In the genomic region with DNA sequence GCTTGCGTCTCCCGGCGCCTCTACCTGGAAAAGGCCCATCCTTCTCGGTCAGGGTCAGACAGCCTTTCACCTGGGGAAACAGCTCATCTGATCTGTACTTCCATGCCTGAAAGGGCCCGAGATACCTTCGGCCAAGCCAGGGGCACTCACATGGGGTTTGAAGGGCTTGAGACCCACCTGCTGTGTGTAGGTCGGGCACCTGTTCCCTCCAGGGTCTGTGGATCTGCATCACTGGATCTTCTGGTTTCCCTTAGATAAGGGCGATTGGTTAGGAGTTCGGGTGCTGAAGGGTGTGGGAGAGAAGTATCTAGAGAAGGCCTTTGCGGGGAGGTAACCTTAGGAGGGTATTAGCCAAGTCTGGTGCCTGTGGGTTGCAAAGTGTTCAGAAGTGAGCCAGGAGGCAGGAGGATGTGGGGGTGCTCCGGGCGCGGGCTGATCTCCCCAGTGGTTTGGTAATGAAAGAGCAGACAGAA, we compare ENCODE assay signal across 8 mouse cellular contexts. TPM values are rescaled to one million over a fixed set of nuclear protein-coding genes. Genes with fewer than 3 reads are reported as not detected.
DNase-seq lines count a peak whose midpoint lies in the region; ATAC-seq and TF ChIP-seq lines count a peak whose summit lies in the region.

No protein-coding gene starts in this region.

- no peaks in the 10 kb centered on the region for H3K27me3 ChIP-seq in forebrain, postnatal 0 days (ENCODE audit: insufficient read depth, low read length)
- H3K27me3 ChIP-seq in intestine, embryonic 15.5 days (replicated peaks): no peaks in the 10 kb centered on the region

- TF ChIP-seq CTCF in forebrain, postnatal 0 days (IDR thresholded peaks at IDR 0.05; ENCODE audit: low read depth): no peak

- no peaks in the 10 kb centered on the region for H3K4me1 ChIP-seq in brown adipose tissue, adult 24 weeks (ENCODE audit: control insufficient read depth, insufficient read depth, insufficient read length, low read length)
- no peaks in the 10 kb centered on the region for H3K4me1 ChIP-seq in forebrain, postnatal 0 days (ENCODE audit: insufficient read depth)
- peaks cover 3% of the 10 kb centered on the region; the same call in 1 of the 2 replicates for H3K4me1 ChIP-seq in intestine, embryonic 15.5 days (replicated peaks)

- peak; percentile 36 for ATAC-seq in forebrain, postnatal 0 days
- ATAC-seq in intestine, embryonic 15.5 days: no peak; the same call in 1 of the 2 replicates

- under 1% methylated on average over 13 of the region's 13 CpGs for WGBS in forebrain, postnatal 0 days
- under 1% methylated on average over 13 of the region's 13 CpGs for WGBS in intestine, embryonic 15.5 days

- 0 out of 2 replicates have a peak, but pooled peaks cover 3% of the 10 kb centered on the region for H3K36me3 ChIP-seq in forebrain, postnatal 0 days (ENCODE audit: insufficient read depth)
- no peaks in the 10 kb centered on the region for H3K36me3 ChIP-seq in intestine, embryonic 15.5 days

- H3K4me2 ChIP-seq in forebrain, postnatal 0 days (ENCODE audit: low read depth): peak overlapping the region; percentile 88
- H3K4me2 ChIP-seq in intestine, embryonic 15.5 days (replicated peaks): peak overlapping the region; percentile 88

- H3K9ac ChIP-seq in forebrain, postnatal 0 days: peak overlapping the region; percentile 86
- peak overlapping the region; percentile 79 for H3K9ac ChIP-seq in intestine, embryonic 15.5 days

- no peaks in the 10 kb centered on the region for H3K9me3 ChIP-seq in forebrain, postnatal 0 days (ENCODE audit: low read length)
- no peaks in the 10 kb centered on the region for H3K9me3 ChIP-seq in intestine, embryonic 15.5 days

- intact Hi-C loops in gastrocnemius, postnatal 36 days (cut with DNase I): no loop called here

- DNase-seq in ovary, postnatal 36 days (ENCODE audit: low spot score): peak; percentile 23
- no peak for DNase-seq in ovary, adult 18-20 months (ENCODE audit: low spot score)
- DNase-seq in forebrain, postnatal 0 days: peak; percentile 50
- peak; percentile 45 for DNase-seq in lung, postnatal 14 days
- peak; percentile 22 to 25 for DNase-seq in right cerebral cortex, postnatal 36 days (ENCODE audit: low spot score in 2 of 2)
- DNase-seq in gastrocnemius, postnatal 36 days: no peak

- peak overlapping the region; percentile 97 for H3K27ac ChIP-seq in brown adipose tissue, adult 24 weeks (replicated peaks; ENCODE audit: low read depth, low read length)
- peak overlapping the region; percentile 80 for H3K27ac ChIP-seq in forebrain, postnatal 0 days (ENCODE audit: low read depth, low read length)
- peak overlapping the region; percentile 85 for H3K27ac ChIP-seq in intestine, embryonic 15.5 days

- H3K4me3 ChIP-seq in brown adipose tissue, adult 24 weeks (ENCODE audit: insufficient read depth, low read depth, low read length): peak overlapping the region; percentile 94
- peak overlapping the region; percentile 84 for H3K4me3 ChIP-seq in forebrain, postnatal 0 days (ENCODE audit: low read depth, low read length)
- peak overlapping the region; percentile 86 for H3K4me3 ChIP-seq in intestine, embryonic 15.5 days (replicated peaks)

RNA-seq across cellular contexts. Expression of a gene that starts 0.6 kb away (rescaled TPM):
- polyA plus RNA-seq in brown adipose tissue, adult 24 weeks (2012; ENCODE audit: insufficient read depth, insufficient read length, missing spikeins): 2.4 and 3.5 TPM in 2 replicates
- 25.0 and 32.9 TPM in 2 replicates for total RNA-seq in forebrain, postnatal 0 days (2014; rRNA removed)
- 26.6 and 27.3 TPM in 2 replicates for polyA plus RNA-seq in forebrain, postnatal 0 days (2015; fragmentation: Nextera tagmentation; extraction: Ambion mirVana)
- 21.5 and 22.1 TPM in 2 replicates for polyA plus RNA-seq in intestine, embryonic 15.5 days (2015; fragmentation: Nextera tagmentation; extraction: Ambion mirVana)
- total RNA-seq in gastrocnemius, postnatal 36 days (2021): 1 to 10 TPM; 3.8 to 4.4 TPM

RNA-seq across cellular contexts. Expression of a gene that starts 29.6 kb away (rescaled TPM):
- polyA plus RNA-seq in brown adipose tissue, adult 24 weeks (2012; ENCODE audit: insufficient read depth, insufficient read length, missing spikeins): 7.5 and 9.7 TPM in 2 replicates
- 7.7 and 9.6 TPM in 2 replicates for total RNA-seq in forebrain, postnatal 0 days (2014; rRNA removed)
- polyA plus RNA-seq in forebrain, postnatal 0 days (2015; fragmentation: Nextera tagmentation; extraction: Ambion mirVana): 1.8 and 2.4 TPM in 2 replicates
- 6.8 and 7.6 TPM in 2 replicates for polyA plus RNA-seq in intestine, embryonic 15.5 days (2015; fragmentation: Nextera tagmentation; extraction: Ambion mirVana)
- 10 to 100 TPM; 12.3 to 12.4 TPM for total RNA-seq in gastrocnemius, postnatal 36 days (2021)

RNA-seq across cellular contexts. Expression of a gene that starts 57.4 kb away (rescaled TPM):
- not detected in 2 replicates for polyA plus RNA-seq in brown adipose tissue, adult 24 weeks (2012; ENCODE audit: insufficient read depth, insufficient read length, missing spikeins)
- 0.15 and 1.3 TPM in 2 replicates for total RNA-seq in forebrain, postnatal 0 days (2014; rRNA removed)
- polyA plus RNA-seq in forebrain, postnatal 0 days (2015; fragmentation: Nextera tagmentation; extraction: Ambion mirVana): 0.57 and 0.62 TPM in 2 replicates
- 14.4 and 16.8 TPM in 2 replicates for polyA plus RNA-seq in intestine, embryonic 15.5 days (2015; fragmentation: Nextera tagmentation; extraction: Ambion mirVana)
- not detected for total RNA-seq in gastrocnemius, postnatal 36 days (2021)

Comparison
In these comparisons a context has a peak if more than half of its experiments do, and no peak if none do; other contexts are left out.
1. DNase-seq: peak in ovary, postnatal 36 days (single experiment), forebrain, postnatal 0 days (single experiment), lung, postnatal 14 days (single experiment) and right cerebral cortex, postnatal 36 days (2 of 2); none in ovary, adult 18-20 months (single experiment) and gastrocnemius, postnatal 36 days (0 of 2).
2. Peak in every context shown above with its lines, with median percentiles within 50 percentile points of each other: H3K27ac ChIP-seq and H3K4me3 ChIP-seq.